Mouse (Mus musculus) forebrain, embryonic 16.5 days (tissue): Measurements from ENCODE around the gene Hs6st2. TPM values are rescaled to one million over a fixed set of nuclear protein-coding genes. Genes with fewer than 3 reads are reported as not detected.
A peak's percentile ranks its signal among the peaks of the same experiment; 100 is the strongest.

Experiments
- ATAC-seq: fragments of 200-750 bp; cut with Nextera tagmentation; 2 replicates; pipeline ENCODE4 v1.8.0; 2017; ENCODE audit warnings: mild to moderate bottlenecking, moderate library complexity
- H3K27ac ChIP-seq: fragments of 300-500 bp; sonication (generic); 2 replicates; pipeline ENCODE4 v1.5.1; 2014; ENCODE audit warnings: low read length, control low read depth
- H3K27me3 ChIP-seq: fragments of 300-500 bp; sonication (generic); replicated peaks from 2 replicates; pipeline ENCODE4 v1.6.1; 2014; ENCODE audit warnings: low read length; ENCODE audit not compliant: control insufficient read depth, insufficient read depth
- H3K36me3 ChIP-seq: fragments of 300-500 bp; sonication (generic); 2 replicates; pipeline ENCODE4 v1.6.1; 2014; ENCODE audit not compliant: control insufficient read depth, insufficient read depth
- H3K4me1 ChIP-seq: fragments of 300-500 bp; sonication (generic); replicated peaks from 2 replicates; pipeline ENCODE4 v1.6.1; 2014; ENCODE audit warnings: low read length; ENCODE audit not compliant: control insufficient read depth, insufficient read depth
- H3K4me2 ChIP-seq: fragments of 300-500 bp; sonication (generic); 2 replicates; pipeline ENCODE4 v1.6.1; 2014; ENCODE audit warnings: mild to moderate bottlenecking, low read length, control low read depth
- H3K4me3 ChIP-seq: fragments of 300-500 bp; sonication (generic); replicated peaks from 2 replicates; pipeline ENCODE4 v1.5.1; 2014; ENCODE audit warnings: mild to moderate bottlenecking, low read length, control low read depth
- H3K9ac ChIP-seq: fragments of 300-500 bp; sonication (generic); replicated peaks from 2 replicates; pipeline ENCODE4 v1.6.1; 2014; ENCODE audit warnings: low read depth, low read length, control low read depth
- H3K9me3 ChIP-seq: fragments of 300-500 bp; sonication (generic); 2 replicates; pipeline ENCODE4 v1.6.1; 2016; ENCODE audit warnings: low read length; ENCODE audit not compliant: control insufficient read depth
- WGBS: fragments of 180-500 bp; shearing (Covaris S2); extraction: QIAGEN DNeasy Blood & Tissue Kit; methylation state at CpG from one replicate; pipeline ENCODE4 v1.1.7; 2014; 5-methylcytosine and 5-hydroxymethylcytosine counted together
- polyA plus RNA-seq: library from polyadenylated mRNA; unstranded; fragments of >200 nt; fragmentation: Nextera tagmentation; extraction: Ambion mirVana; gene quantifications from 2 replicates; pipeline ENCODE4 v1.2.1, GENCODE M21; 2015

Hs6st2 gene
- 58.7 and 67.2 TPM in 2 replicates for polyA plus RNA-seq

DNA sequence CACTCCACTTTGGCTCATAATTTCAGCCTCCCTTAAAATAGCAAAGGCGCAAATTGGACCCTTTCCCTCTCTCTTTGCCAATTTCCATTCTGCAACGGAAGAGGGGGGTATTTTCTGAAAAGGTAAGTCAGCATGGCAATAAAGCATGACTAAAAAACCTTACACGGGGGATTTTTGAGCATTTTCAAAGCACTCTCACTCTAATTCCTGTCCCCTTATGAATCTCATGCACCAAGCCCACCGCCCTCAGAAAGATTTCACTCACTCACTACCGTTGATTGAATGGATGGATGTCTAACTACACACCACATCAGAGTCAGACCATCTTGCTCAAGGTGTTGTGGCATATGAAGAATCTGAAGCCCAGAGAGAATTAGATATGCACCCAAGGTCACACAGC is at the start of gene Hs6st2:
TSS of gene Hs6st2 (minus strand) at position 101 of the 400 bp plus-strand sequence.
- Histone ChIP-seq H3K4me3 (peak within 1 kb of the TSS; percentile 56), H3K27ac (peak within 1 kb of the TSS; percentile 66), H3K9me3 (no peaks in the 10 kb centered on the region), H3K9ac (peak within 1 kb of the TSS; percentile 59), H3K4me1 (no peaks in the 10 kb centered on the region), H3K36me3 (no peaks in the 10 kb centered on the region), H3K27me3 (no peaks in the 10 kb centered on the region; the same call in 1 of the 2 replicates), H3K4me2 (peak within 1 kb of the TSS; percentile 79)
- ATAC-seq, result no peak
- WGBS, result 24% methylated on average over 5 of the region's 5 CpGs

GRCm38 (mm10) chrX:51714086-51714745 is 32.6 kb upstream of the Hs6st2 start:
- WGBS, result 71% methylated on average over 8 of the region's 8 CpGs
- Histone ChIP-seq H3K36me3 (no peaks in the 10 kb centered on the region), H3K9me3 (no peaks in the 10 kb centered on the region)

DNA sequence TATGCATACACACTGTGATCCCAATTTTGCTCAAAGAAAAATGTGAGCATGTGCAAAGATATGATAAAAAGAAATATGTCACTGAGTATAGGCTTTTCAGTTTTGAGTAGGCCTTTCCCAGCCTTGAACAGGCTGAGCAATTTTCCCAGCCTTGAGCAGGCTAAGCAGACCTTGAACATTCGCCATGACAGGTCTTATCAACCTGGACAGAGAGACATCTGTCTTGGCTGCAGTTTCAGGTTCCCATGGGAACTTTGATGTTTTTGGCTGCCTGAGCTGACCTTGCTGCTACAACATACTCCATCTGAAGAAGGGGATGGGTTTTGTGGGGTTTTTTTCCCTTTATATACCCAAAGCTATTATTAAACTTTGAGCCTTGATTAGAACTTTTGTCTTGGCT is 31.3 kb upstream of the Hs6st2 start:
- Histone ChIP-seq H3K9me3 (no peaks in the 10 kb centered on the region), H3K4me1 (no peaks in the 10 kb centered on the region), H3K36me3 (no peaks in the 10 kb centered on the region), H3K27me3 (no peaks in the 10 kb centered on the region; the same call in 1 of the 2 replicates), H3K4me2 (no peak overlapping the region), H3K9ac (no peak overlapping the region), H3K4me3 (no peak overlapping the region), H3K27ac (no peak overlapping the region)
- WGBS, result 89% methylated on average over 1 of the region's 1 CpGs
- no peak for ATAC-seq

More at GRCm38 (mm10) chrX:51714086-51714745, 32.6 kb upstream of the Hs6st2 start:
- H3K9ac ChIP-seq, result no peak overlapping the region
- H3K4me2 ChIP-seq, result no peak overlapping the region
- H3K4me1 ChIP-seq, result no peaks in the 10 kb centered on the region
- H3K27me3 ChIP-seq, result no peaks in the 10 kb centered on the region
- H3K4me3 ChIP-seq, result no peak overlapping the region
- H3K27ac ChIP-seq, result no peak overlapping the region
- ATAC-seq, result no peak

- no peak overlapping the region for H3K9ac ChIP-seq
- H3K27me3 ChIP-seq, result no peaks in the 10 kb centered on the region; the same call in 1 of the 2 replicates
- no peak overlapping the region for H3K4me3 ChIP-seq
- no peak for ATAC-seq
- H3K4me2 ChIP-seq, result no peak overlapping the region
- no peaks in the 10 kb centered on the region for H3K9me3 ChIP-seq
- 61% methylated on average over 4 of the region's 4 CpGs for WGBS
- H3K36me3 ChIP-seq, result no peaks in the 10 kb centered on the region
- H3K4me1 ChIP-seq, result 0 out of 2 replicates have a peak, but pooled peaks cover 3% of the 10 kb centered on the region
- no peak overlapping the region for H3K27ac ChIP-seq
These were observed 21.2 kb upstream of the Hs6st2 start for GRCm38 (mm10) chrX:51702823-51703222.

- H3K4me1 ChIP-seq, result 0 out of 2 replicates have a peak, but pooled peaks cover 3% of the 10 kb centered on the region
- 63% methylated on average over 4 of the region's 4 CpGs for WGBS
- H3K4me2 ChIP-seq, result no peak overlapping the region
These were observed 17.4 kb upstream of the Hs6st2 start for GRCm38 (mm10) chrX:51699079-51699478.

GRCm38 (mm10) chrX:51686048-51686949 is 4.6 kb upstream of the Hs6st2 start:
- H3K4me3 ChIP-seq, result no peak overlapping the region
- ATAC-seq, result no peak
- no peak overlapping the region for H3K4me2 ChIP-seq
- H3K9ac ChIP-seq, result no peak overlapping the region
- 84% methylated on average over 6 of the region's 6 CpGs for WGBS
- H3K36me3 ChIP-seq, result no peaks in the 10 kb centered on the region
- no peaks in the 10 kb centered on the region for H3K4me1 ChIP-seq
- no peaks in the 10 kb centered on the region for H3K9me3 ChIP-seq
- no peak overlapping the region for H3K27ac ChIP-seq
- H3K27me3 ChIP-seq, result no peaks in the 10 kb centered on the region; the same call in 1 of the 2 replicates

More at GRCm38 (mm10) chrX:51699079-51699478, 17.4 kb upstream of the Hs6st2 start:
- Histone ChIP-seq H3K4me3 (no peak overlapping the region), H3K9ac (no peak overlapping the region), H3K27me3 (no peaks in the 10 kb centered on the region), H3K27ac (no peak overlapping the region), H3K36me3 (no peaks in the 10 kb centered on the region), H3K9me3 (no peaks in the 10 kb centered on the region)
- no peak for ATAC-seq

DNA sequence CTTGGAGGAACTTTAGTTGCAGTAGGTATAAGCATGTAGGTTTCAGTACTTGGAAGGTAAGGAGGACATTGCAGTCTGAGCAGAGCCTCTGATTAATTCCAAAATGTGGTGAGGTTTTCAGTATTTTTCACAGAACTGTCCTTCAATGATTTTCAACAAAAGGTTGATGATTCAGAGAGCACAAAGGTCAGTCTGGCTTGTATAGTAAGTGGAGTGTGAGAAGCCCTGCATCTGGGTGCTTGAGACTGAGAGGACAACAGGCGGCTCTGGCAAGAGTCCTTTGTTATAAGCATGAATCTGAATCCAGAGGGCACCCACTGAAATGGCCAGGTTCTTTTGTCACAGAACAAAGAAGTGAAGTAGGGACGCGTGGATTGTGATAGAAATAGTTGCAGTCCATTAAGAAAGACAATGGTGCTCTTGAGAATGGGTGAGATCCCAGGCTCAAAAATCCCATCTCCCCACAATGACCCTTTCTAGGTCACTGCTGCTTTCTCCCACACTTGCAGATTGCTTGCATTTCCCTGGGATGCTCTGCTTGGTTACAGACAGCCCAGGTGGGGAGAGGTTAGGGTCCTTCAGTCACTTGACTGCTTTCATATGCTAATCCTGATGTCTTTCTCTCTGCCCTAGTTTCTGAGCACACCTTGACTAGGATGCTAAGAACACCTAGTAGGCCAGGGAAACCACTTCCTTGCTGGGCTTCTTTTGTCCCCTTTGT is 2.8 kb upstream of the Hs6st2 start:
- Histone ChIP-seq H3K9me3 (no peaks in the 10 kb centered on the region), H3K4me1 (no peaks in the 10 kb centered on the region), H3K27ac (no peak overlapping the region), H3K4me2 (no peak overlapping the region), H3K27me3 (no peaks in the 10 kb centered on the region; the same call in 1 of the 2 replicates), H3K9ac (no peak overlapping the region), H3K36me3 (no peaks in the 10 kb centered on the region), H3K4me3 (no peak overlapping the region)
- ATAC-seq, result no peak
- 50% methylated on average over 3 of the region's 3 CpGs for WGBS

GRCm38 (mm10) chrX:51681170-51681667 is 437 bp downstream of the Hs6st2 start:
- Histone ChIP-seq H3K4me2 (peak overlapping the region; percentile 79), H3K27ac (peak overlapping the region; percentile 66), H3K9me3 (no peaks in the 10 kb centered on the region), H3K27me3 (no peaks in the 10 kb centered on the region; the same call in 1 of the 2 replicates), H3K36me3 (no peaks in the 10 kb centered on the region), H3K4me1 (no peaks in the 10 kb centered on the region), H3K9ac (peak overlapping the region; percentile 59), H3K4me3 (peak overlapping the region; percentile 56)
- peak; percentile 66 for ATAC-seq
- 24% methylated on average over 39 of the region's 43 CpGs for WGBS
